Mouse (Mus musculus) embryonic facial prominence, embryonic 13.5 days (tissue): ENCODE measurements around the gene Upk3bl. TPM values are rescaled to one million over a fixed set of nuclear protein-coding genes. Genes with fewer than 3 reads are reported as not detected.

Experiments
- ATAC-seq: fragments of 200-750 bp; cut with Nextera tagmentation; 2 replicates; pipeline ENCODE4 v1.8.0; 2017; ENCODE audit warnings: low read depth; ENCODE audit not compliant: insufficient number of reproducible peaks, insufficient read depth, low FRiP score, low TSS enrichment
- H3K27ac ChIP-seq: fragments of 300-500 bp; sonication (generic); 2 replicates; pipeline ENCODE4 v1.5.1; 2015; ENCODE audit warnings: moderate library complexity, mild to moderate bottlenecking, inconsistent platforms
- H3K27me3 ChIP-seq: fragments of 300-500 bp; sonication (generic); 2 replicates; pipeline ENCODE4 v1.6.1; 2015; ENCODE audit warnings: mild to moderate bottlenecking, inconsistent platforms
- H3K36me3 ChIP-seq: fragments of 300-500 bp; sonication (generic); 2 replicates; pipeline ENCODE4 v1.6.1; 2015; ENCODE audit warnings: mild to moderate bottlenecking, inconsistent platforms
- H3K4me1 ChIP-seq: fragments of 300-500 bp; sonication (generic); 2 replicates; pipeline ENCODE4 v1.6.1; 2015; ENCODE audit warnings: inconsistent platforms
- H3K4me2 ChIP-seq: fragments of 300-500 bp; sonication (generic); 2 replicates; pipeline ENCODE4 v1.6.1; 2015; ENCODE audit warnings: moderate library complexity, mild to moderate bottlenecking, inconsistent platforms
- H3K4me3 ChIP-seq: fragments of 300-500 bp; sonication (generic); 2 replicates; pipeline ENCODE4 v1.5.1; 2015; ENCODE audit warnings: mild to moderate bottlenecking, inconsistent platforms
- H3K9ac ChIP-seq: fragments of 300-500 bp; sonication (generic); 2 replicates; pipeline ENCODE4 v1.6.1; 2015; ENCODE audit warnings: mild to moderate bottlenecking, inconsistent platforms
- H3K9me3 ChIP-seq: fragments of 300-500 bp; sonication (generic); 2 replicates; pipeline ENCODE4 v1.6.1; 2016; ENCODE audit warnings: inconsistent platforms
- WGBS: fragments of 180-500 bp; shearing (Covaris S2); methylation state at CpG from one replicate; pipeline ENCODE4 v1.1.7; 2015; ENCODE audit warnings: mixed read lengths; 5-methylcytosine and 5-hydroxymethylcytosine counted together
- polyA plus RNA-seq: library from polyadenylated mRNA; unstranded; fragments of >200 nt; fragmentation: Nextera tagmentation; extraction: Ambion mirVana; gene quantifications from 2 replicates; pipeline ENCODE4 v1.2.1, GENCODE M21; 2015

Upk3bl gene
- polyA plus RNA-seq: 6.2 and 6.3 TPM in 2 replicates

DNA sequence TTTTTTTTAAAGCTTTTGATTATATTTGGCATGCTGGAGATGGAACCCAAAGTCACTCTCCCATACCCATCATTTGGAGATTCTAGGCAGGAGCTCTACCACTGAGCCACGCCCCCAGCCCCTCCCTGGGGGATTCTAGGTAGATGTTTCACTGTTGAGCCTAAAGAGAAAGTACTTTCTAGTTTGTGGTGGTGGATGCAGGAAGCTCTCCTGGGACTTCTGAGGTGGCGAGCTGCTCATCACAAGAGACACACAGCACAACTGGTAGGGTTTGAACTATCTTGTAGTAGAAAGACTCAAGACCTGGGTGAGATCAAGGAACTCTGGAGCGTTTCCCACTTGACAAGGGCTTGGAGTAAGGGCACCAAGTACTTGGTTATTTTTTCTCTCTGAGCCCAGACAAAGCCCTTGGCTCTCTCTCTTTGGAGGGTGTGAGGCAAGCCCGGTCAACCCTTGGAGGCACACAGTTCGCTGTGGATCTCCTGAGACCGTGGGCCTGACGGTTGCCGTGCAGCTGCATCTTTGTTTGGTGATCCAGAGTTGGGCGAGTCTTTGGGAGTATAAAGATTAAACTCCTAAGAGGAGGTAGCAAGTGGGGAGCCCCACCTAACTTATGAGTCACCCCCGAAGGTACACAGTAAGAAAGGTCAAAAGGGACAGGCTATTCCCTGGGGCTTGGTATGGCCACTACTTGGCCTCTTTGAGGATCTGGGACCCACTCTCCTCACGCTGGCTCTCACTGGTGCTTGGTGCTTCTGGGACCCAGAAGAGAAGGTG is at the start of gene Upk3bl:
Gene Upk3bl (plus strand): TSS at position 192 of the 777 bp plus-strand sequence.
- H3K4me3 ChIP-seq: no peak within 1 kb of the TSS
- no peak within 1 kb of the TSS for H3K9ac ChIP-seq
- H3K4me2 ChIP-seq: no peak within 1 kb of the TSS
- peaks cover 3% of the 10 kb centered on the region; the same call in 1 of the 2 replicates for H3K27me3 ChIP-seq
- WGBS: 89% methylated on average over 11 of the region's 11 CpGs
- no peak for ATAC-seq
- H3K36me3 ChIP-seq: no peaks in the 10 kb centered on the region
- H3K27ac ChIP-seq: no peak within 1 kb of the TSS
- peaks cover 12% of the 10 kb centered on the region for H3K4me1 ChIP-seq
- 0 out of 2 replicates have a peak, but pooled peaks cover 3% of the 10 kb centered on the region for H3K9me3 ChIP-seq

DNA sequence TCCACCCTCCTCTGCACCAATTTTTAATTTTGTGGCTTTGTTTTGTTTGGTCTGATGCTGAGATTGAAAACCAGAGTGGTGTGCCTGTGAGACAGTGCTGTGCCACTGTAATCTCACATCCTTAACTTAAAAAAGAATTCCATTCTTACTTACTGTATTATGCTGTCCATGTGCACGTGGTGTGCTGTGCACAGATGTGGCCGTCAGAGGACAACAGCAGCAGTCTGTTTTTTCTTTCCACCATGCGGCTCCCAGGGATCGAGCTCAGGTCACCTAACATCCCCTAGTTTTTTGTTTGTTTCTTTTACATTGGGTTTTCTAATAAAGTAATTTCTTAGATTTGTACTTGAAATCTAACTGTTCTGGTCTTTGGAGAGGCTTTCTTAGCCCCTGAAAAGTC is 49.8 kb upstream of the Upk3bl start:
- no peak overlapping the region for H3K9ac ChIP-seq
- ATAC-seq: no peak
- no peaks in the 10 kb centered on the region for H3K27me3 ChIP-seq
- H3K27ac ChIP-seq: no peak overlapping the region
- 67% methylated on average over 4 of the region's 4 CpGs for WGBS
- no peak overlapping the region for H3K4me2 ChIP-seq
- peaks cover 28% of the 10 kb centered on the region for H3K36me3 ChIP-seq
- H3K4me3 ChIP-seq: no peak overlapping the region
- peaks cover 23% of the 10 kb centered on the region for H3K4me1 ChIP-seq
- no peaks in the 10 kb centered on the region for H3K9me3 ChIP-seq

DNA sequence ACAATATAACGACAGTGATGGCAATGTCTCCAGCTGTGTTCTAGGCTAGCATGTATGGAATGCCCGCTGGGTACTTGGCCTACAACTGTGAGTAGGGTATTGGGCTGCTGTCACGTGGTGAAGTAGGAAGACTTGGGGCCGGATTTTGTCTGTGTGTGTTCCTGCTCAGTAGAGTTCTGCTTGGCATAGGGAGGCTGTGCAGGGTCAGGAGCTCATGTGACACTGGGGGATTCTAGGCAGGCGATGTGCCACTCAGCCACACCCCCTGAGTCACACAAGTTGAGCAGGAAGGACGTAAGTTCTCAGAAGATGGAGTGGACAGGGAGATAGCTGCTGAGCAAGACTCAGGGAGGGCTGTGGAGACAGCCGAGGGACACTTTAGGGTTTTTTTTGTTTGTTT is 46.5 kb upstream of the Upk3bl start:
- H3K27me3 ChIP-seq: no peaks in the 10 kb centered on the region
- H3K27ac ChIP-seq: no peak overlapping the region
- H3K4me2 ChIP-seq: no peak overlapping the region
- H3K9me3 ChIP-seq: no peaks in the 10 kb centered on the region
- H3K4me3 ChIP-seq: no peak overlapping the region
- no peak for ATAC-seq
- no peak overlapping the region for H3K9ac ChIP-seq
- peaks cover 17% of the 10 kb centered on the region for H3K4me1 ChIP-seq
- 77% methylated on average over 7 of the region's 7 CpGs for WGBS
- H3K36me3 ChIP-seq: peaks cover 33% of the 10 kb centered on the region

DNA sequence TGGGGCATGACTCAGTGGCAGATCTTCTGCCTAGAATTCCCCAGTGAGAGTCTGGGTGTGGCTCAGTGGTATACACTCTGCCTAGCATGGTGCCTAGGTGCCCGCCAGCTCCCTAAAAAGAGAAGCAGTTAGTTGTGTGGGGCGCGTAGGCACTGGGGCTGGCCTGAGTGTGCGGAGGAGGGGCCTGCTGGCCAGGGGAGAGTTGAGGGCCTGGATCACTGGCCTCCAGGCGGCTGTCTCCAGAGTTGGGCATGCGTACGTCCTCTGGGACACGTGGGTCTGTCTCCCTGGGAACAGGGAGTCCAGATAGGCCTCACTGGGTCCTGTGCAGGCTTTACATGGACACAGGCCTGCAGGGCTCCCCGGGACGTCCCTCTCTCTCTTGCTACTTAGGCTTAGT is 39.4 kb upstream of the Upk3bl start:
- Histone ChIP-seq H3K36me3 (peaks cover 55% of the 10 kb centered on the region), H3K4me1 (peaks cover 31% of the 10 kb centered on the region), H3K27me3 (no peaks in the 10 kb centered on the region), H3K4me3 (no peak overlapping the region), H3K27ac (peak overlapping the region; percentile 82), H3K9me3 (no peaks in the 10 kb centered on the region), H3K4me2 (no peak overlapping the region), H3K9ac (0 out of 2 replicates have a peak overlapping the region, but pooled peaks have one; percentile 44)
- WGBS: 88% methylated on average over 10 of the region's 10 CpGs
- no peak for ATAC-seq

DNA sequence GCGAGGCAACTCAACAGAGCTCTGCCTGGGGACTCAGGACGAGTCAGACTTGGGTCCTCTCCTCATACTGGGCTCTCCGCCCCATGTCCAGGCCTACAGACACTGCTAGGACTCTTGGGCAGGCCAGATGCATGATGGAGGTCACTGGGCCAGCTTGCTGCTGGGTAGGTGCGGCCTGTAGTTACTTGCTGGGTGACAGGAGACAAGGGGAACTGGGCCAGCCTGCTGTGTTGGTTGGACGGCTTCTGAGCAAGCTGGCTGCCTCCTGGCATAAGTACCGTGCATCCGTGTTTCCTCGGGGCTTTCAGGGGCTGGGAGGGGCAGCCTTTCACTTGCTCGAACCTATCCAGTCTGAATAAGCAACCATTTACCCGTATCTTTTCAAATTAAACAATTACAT is 38.7 kb upstream of the Upk3bl start:
- peaks cover 32% of the 10 kb centered on the region for H3K4me1 ChIP-seq
- no peak for ATAC-seq
- 0 out of 2 replicates have a peak overlapping the region, but pooled peaks have one; percentile 47 for H3K9ac ChIP-seq
- H3K9me3 ChIP-seq: no peaks in the 10 kb centered on the region
- peak overlapping the region; percentile 82 for H3K27ac ChIP-seq
- no peak overlapping the region for H3K4me2 ChIP-seq
- peaks cover 55% of the 10 kb centered on the region for H3K36me3 ChIP-seq
- H3K27me3 ChIP-seq: no peaks in the 10 kb centered on the region
- no peak overlapping the region for H3K4me3 ChIP-seq
- WGBS: 80% methylated on average over 10 of the region's 10 CpGs

DNA sequence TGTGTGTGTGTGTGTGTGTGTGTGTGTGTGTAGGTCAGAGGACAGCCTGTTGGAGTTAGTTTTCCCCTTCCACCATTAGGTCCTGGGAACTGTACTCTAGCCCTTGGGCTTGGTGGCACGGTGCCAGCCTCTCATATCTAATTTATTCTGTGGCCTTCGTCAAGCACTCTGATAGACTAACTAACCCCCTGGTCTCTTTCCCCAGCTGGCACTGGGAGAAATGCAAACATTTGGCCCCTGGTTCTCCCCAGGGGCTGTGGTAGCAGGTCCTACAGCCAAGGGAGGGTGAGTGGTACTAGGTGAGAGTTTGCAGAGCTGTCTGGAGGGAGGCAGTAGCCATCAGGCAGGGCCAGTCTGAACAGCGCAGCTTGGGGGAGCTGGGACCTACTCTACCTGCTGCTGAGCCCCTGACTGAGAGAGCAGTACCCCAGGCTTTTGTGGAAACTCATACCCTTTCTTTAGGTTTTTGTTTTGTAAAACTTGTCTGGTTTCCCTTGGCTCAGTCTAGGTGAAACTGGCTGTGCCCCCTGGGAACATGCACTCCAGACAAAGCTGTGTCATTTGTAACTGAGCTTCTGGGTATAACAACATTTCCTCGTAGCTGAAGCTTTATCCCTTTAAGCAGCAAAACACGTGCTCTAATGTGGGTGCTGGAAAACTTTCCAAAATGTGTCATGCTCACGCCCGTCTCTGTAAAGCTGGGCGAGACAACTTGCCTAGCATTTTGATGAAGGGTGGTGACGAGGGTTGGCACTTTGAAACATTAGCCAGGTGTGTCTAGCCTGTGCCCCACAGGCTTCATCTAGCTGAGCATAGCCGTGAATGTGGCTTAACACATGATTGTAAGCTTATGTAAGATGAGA is 38.0 kb upstream of the Upk3bl start:
- Histone ChIP-seq H3K4me3 (no peak overlapping the region), H3K36me3 (peaks cover 55% of the 10 kb centered on the region), H3K9ac (0 out of 2 replicates have a peak overlapping the region, but pooled peaks have one; percentile 49), H3K4me2 (no peak overlapping the region), H3K4me1 (peaks cover 32% of the 10 kb centered on the region), H3K27ac (peak overlapping the region; percentile 82), H3K9me3 (no peaks in the 10 kb centered on the region), H3K27me3 (no peaks in the 10 kb centered on the region)
- peak; percentile 50; the same call in 1 of the 2 replicates for ATAC-seq
- WGBS: 56% methylated on average over 10 of the region's 10 CpGs

DNA sequence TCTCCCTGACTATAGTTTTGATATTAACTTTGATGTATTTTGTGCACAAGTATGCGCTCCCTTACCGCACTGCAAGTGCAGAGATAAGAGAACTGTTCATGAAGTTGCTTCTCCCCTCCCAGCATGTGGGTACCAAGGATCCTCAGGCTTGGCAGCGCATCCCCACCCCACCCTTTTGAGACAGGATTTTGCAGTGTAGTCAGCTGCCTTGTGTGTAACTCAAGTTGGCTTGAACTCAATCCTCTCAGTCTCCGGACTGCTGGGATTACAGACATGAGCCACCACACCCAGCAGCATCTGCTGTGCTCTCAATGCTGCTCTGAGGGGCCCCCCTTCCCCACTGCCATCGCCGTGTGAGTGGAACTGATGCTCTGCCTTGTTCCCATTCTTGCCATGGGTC is 37.0 kb upstream of the Upk3bl start:
- Histone ChIP-seq H3K4me2 (no peak overlapping the region), H3K9me3 (no peaks in the 10 kb centered on the region), H3K36me3 (peaks cover 54% of the 10 kb centered on the region), H3K4me1 (peaks cover 32% of the 10 kb centered on the region), H3K9ac (no peak overlapping the region), H3K27me3 (no peaks in the 10 kb centered on the region), H3K27ac (peak overlapping the region; percentile 5; the same call in 1 of the 2 replicates), H3K4me3 (no peak overlapping the region)
- WGBS: 86% methylated on average over 6 of the region's 6 CpGs
- ATAC-seq: no peak

DNA sequence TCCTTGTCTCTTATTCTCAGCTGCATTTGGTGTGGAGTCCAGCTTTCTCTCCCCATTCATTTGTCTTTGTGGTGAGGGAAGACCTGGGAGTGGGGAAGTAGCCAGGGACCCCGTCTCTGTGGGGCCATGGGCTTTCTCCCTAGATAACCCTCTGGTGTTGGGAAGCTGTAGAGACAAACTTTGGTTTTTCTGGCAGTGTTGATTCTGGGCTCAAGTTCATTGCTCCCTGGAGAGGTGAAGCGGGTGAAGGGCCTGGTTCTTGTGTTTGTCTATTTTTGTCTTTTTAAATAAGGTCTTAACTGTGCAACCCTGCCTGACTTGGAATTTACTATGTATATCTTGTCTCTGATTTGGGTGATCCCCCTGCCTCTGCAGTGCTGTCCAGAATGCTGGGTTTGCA is 35.6 kb upstream of the Upk3bl start:
- Histone ChIP-seq H3K36me3 (peaks cover 43% of the 10 kb centered on the region), H3K27me3 (no peaks in the 10 kb centered on the region), H3K4me1 (peaks cover 32% of the 10 kb centered on the region), H3K4me2 (no peak overlapping the region), H3K9me3 (no peaks in the 10 kb centered on the region), H3K27ac (no peak overlapping the region), H3K4me3 (no peak overlapping the region), H3K9ac (no peak overlapping the region)
- ATAC-seq: no peak
- 79% methylated on average over 2 of the region's 2 CpGs for WGBS

DNA sequence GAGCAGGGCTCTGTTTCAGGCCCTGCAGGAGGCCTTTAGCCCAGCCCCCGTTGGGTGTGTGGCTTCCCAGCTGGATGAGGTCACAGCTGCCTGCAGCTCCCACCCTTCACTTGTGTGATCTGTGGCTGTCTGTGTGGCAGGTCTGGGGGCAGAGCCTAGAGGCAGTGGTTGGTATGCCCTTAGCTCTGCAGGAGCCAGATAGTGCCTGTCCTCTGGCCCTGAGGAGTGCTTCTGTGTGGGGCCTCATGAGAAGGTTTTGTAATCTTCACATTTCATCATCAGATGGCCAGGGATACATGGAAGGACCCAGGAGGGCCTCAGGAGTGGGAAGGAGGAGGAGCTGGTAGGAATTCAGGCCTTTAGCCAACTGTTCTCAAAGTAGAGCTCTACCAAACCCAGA is 34.4 kb upstream of the Upk3bl start:
- H3K27ac ChIP-seq: no peak overlapping the region
- H3K4me3 ChIP-seq: no peak overlapping the region
- peaks cover 29% of the 10 kb centered on the region for H3K4me1 ChIP-seq
- WGBS: 32% methylated on average over 1 of the region's 1 CpGs
- H3K27me3 ChIP-seq: no peaks in the 10 kb centered on the region
- H3K9me3 ChIP-seq: no peaks in the 10 kb centered on the region
- H3K36me3 ChIP-seq: peaks cover 39% of the 10 kb centered on the region
- H3K9ac ChIP-seq: no peak overlapping the region
- no peak for ATAC-seq
- no peak overlapping the region for H3K4me2 ChIP-seq

DNA sequence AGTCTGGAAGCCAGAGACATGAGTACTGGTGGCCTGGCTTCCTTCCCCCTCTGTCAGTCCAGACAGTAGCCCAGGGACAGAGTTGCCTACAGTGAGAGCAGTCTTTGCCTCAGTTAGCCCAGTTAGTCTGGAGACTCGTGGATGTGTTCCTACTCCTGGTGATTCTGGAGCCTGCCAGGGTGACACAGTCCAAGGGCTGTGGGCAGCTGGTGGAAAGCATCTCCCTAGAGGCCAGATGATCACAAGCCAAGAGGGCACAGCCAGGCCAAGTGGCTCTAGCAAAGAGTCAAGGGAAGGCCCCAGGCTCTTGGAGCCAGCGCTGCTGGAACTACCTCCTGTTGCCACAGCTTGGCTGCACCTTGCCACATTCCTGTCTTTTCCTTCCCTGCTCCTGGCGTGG is 28.6 kb upstream of the Upk3bl start:
- H3K9ac ChIP-seq: peak overlapping the region; percentile 27; the same call in 1 of the 2 replicates
- no peaks in the 10 kb centered on the region for H3K27me3 ChIP-seq
- H3K4me3 ChIP-seq: no peak overlapping the region
- no peak for ATAC-seq
- no peak overlapping the region for H3K27ac ChIP-seq
- H3K36me3 ChIP-seq: peaks cover 72% of the 10 kb centered on the region
- H3K4me2 ChIP-seq: no peak overlapping the region
- no peaks in the 10 kb centered on the region for H3K9me3 ChIP-seq
- H3K4me1 ChIP-seq: no peaks in the 10 kb centered on the region
- 80% methylated on average over 3 of the region's 3 CpGs for WGBS

DNA sequence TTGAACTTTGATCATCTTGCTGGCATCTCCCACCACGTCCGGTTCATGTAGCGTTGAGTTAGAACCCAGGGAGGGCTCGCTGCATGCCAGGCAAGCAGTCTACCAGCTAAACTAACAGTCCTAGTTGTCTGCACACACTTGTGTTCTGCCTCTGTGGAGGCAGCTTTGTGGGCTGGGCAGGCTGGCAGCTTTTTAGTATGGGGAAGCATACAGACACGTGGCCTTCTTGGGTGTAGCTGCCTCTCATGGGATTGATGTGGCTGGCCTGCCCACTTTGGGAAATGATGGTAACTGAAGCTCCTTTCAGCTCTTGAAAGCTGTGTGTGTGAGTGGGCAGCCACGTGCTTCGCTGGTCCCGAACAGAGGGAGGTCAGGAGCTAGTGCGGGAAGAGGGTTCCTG is 27.4 kb upstream of the Upk3bl start:
- 91% methylated on average over 9 of the region's 9 CpGs for WGBS
- H3K27me3 ChIP-seq: no peaks in the 10 kb centered on the region
- no peak overlapping the region for H3K4me3 ChIP-seq
- H3K4me2 ChIP-seq: no peak overlapping the region
- H3K27ac ChIP-seq: no peak overlapping the region
- no peaks in the 10 kb centered on the region for H3K4me1 ChIP-seq
- no peak overlapping the region for H3K9ac ChIP-seq
- no peaks in the 10 kb centered on the region for H3K9me3 ChIP-seq
- no peak for ATAC-seq
- peaks cover 74% of the 10 kb centered on the region for H3K36me3 ChIP-seq
